Mouse (Mus musculus) neutrophil, adult 5-6 weeks (primary cell): ENCODE data around the gene Nploc4. TPM values are rescaled to one million over a fixed set of nuclear protein-coding genes. Genes with fewer than 3 reads are reported as not detected.

Source experiments
- ATAC-seq: fragments of 151-379, 151-347 bp; 2 replicates; pipeline ENCODE4 v1.8.0; 2017; ENCODE audit warnings: mild to moderate bottlenecking, moderate TSS enrichment; ENCODE audit not compliant: insufficient number of reproducible peaks, poor library complexity, low FRiP score, severe bottlenecking; ENCODE audit errors: extremely low read depth
- total RNA-seq: library from RNA; stranded (forward); fragments of 200-1000 nt; gene quantifications from 2 replicates; pipeline ENCODE4 v1.2.3, GENCODE M21; 2017

Gene Nploc4
- total RNA-seq = 24.4 and 25.4 TPM in 2 replicates

- peak; percentile 83 for ATAC-seq
Measured at GRCm38 (mm10) chr11:120437152-120437856, at the start of gene Nploc4. Gene Nploc4, minus strand, starts transcription at chr11:120437708.

- no peak for ATAC-seq
Measured at GRCm38 (mm10) chr11:120485251-120485650, 47.7 kb upstream of the Nploc4 start.

- ATAC-seq = peak; percentile 88
Measured at GRCm38 (mm10) chr11:120484265-120484981, 46.9 kb upstream of the Nploc4 start, which contains the start of gene Mrpl12. Gene Mrpl12, plus strand, starts transcription at chr11:120484613.

- no peak for ATAC-seq
Measured at GRCm38 (mm10) chr11:120483448-120483934, 46.0 kb upstream of the Nploc4 start.

GRCm38 (mm10) chr11:120472052-120472451 lies 34.5 kb upstream of the Nploc4 start:
- ATAC-seq = no peak

- no peak for ATAC-seq
Measured at GRCm38 (mm10) chr11:120467736-120468092, 30.2 kb upstream of the Nploc4 start.

GRCm38 (mm10) chr11:120467051-120467735 lies 29.7 kb upstream of the Nploc4 start, which contains the start of gene Arl16:
Gene Arl16, minus strand, starts transcription at chr11:120467607.
- peak; percentile 97 for ATAC-seq

GRCm38 (mm10) chr11:120465521-120465920 lies 28.0 kb upstream of the Nploc4 start:
- no peak for ATAC-seq

- no peak for ATAC-seq
Measured at GRCm38 (mm10) chr11:120464365-120464764, 26.9 kb upstream of the Nploc4 start.

GRCm38 (mm10) chr11:120463536-120463935 lies 26.0 kb upstream of the Nploc4 start:
- no peak for ATAC-seq

GRCm38 (mm10) chr11:120458847-120459597 lies 21.5 kb upstream of the Nploc4 start:
- no peak for ATAC-seq

GRCm38 (mm10) chr11:120457772-120458751 lies 20.6 kb upstream of the Nploc4 start, which contains the start of the genes Oxld1 and Ccdc137:
Gene Oxld1, minus strand, starts transcription at chr11:120458068.
Gene Ccdc137, plus strand, starts transcription at chr11:120458115.
- ATAC-seq = peak; percentile 86

GRCm38 (mm10) chr11:120457370-120457769 lies 19.9 kb upstream of the Nploc4 start:
- ATAC-seq = no peak

GRCm38 (mm10) chr11:120455413-120455812 lies 17.9 kb upstream of the Nploc4 start:
- ATAC-seq = no peak

GRCm38 (mm10) chr11:120454965-120455364 lies 17.5 kb upstream of the Nploc4 start:
- no peak for ATAC-seq

GRCm38 (mm10) chr11:120453306-120453705 lies 15.8 kb upstream of the Nploc4 start, which contains the start of gene Pde6g:
Gene Pde6g, minus strand, starts transcription at chr11:120453500.
- no peak for ATAC-seq

GRCm38 (mm10) chr11:120452246-120452645 lies 14.7 kb upstream of the Nploc4 start:
- no peak for ATAC-seq

GRCm38 (mm10) chr11:120447179-120447578 lies 9.7 kb upstream of the Nploc4 start:
- no peak for ATAC-seq
